Mouse (Mus musculus) kidney, embryonic 14.5 days (tissue): ENCODE results near the gene Ankrd54. TPM values are rescaled to one million over a fixed set of nuclear protein-coding genes. Genes with fewer than 3 reads are reported as not detected.

Experiments
- ATAC-seq: fragments of 200-750 bp; cut with Nextera tagmentation; 2 replicates; pipeline ENCODE4 v1.8.0; 2017; ENCODE audit warnings: moderate number of reproducible peaks, mild to moderate bottlenecking, moderate TSS enrichment, moderate library complexity; ENCODE audit not compliant: low FRiP score, low TSS enrichment
- H3K27ac ChIP-seq: fragments of 300-500 bp; sonication (generic); 2 replicates; pipeline ENCODE4 v1.5.1; 2014; ENCODE audit warnings: low read depth, mild to moderate bottlenecking, low read length, moderate library complexity, mixed read lengths
- H3K27me3 ChIP-seq: fragments of 300-500 bp; sonication (generic); 2 replicates; pipeline ENCODE4 v1.6.1; 2014; ENCODE audit warnings: mild to moderate bottlenecking, low read length; ENCODE audit not compliant: control insufficient read depth, insufficient read depth
- H3K36me3 ChIP-seq: fragments of 300-500 bp; sonication (generic); 2 replicates; pipeline ENCODE4 v1.6.1; 2014; ENCODE audit warnings: low read length, mixed read lengths; ENCODE audit not compliant: control insufficient read depth, insufficient read depth
- H3K4me1 ChIP-seq: fragments of 300-500 bp; sonication (generic); 2 replicates; pipeline ENCODE4 v1.6.1; 2014; ENCODE audit warnings: low read length, mixed read lengths; ENCODE audit not compliant: control insufficient read depth, insufficient read depth
- H3K4me2 ChIP-seq: fragments of 300-500 bp; sonication (generic); replicated peaks from 2 replicates; pipeline ENCODE4 v1.6.1; 2014; ENCODE audit warnings: low read depth, mild to moderate bottlenecking, low read length
- H3K4me3 ChIP-seq: fragments of 300-500 bp; sonication (generic); 2 replicates; pipeline ENCODE4 v1.5.1; 2014; ENCODE audit warnings: mild to moderate bottlenecking, low read length
- H3K9ac ChIP-seq: fragments of 300-500 bp; sonication (generic); 2 replicates; pipeline ENCODE4 v1.6.1; 2014; ENCODE audit warnings: low read depth, mild to moderate bottlenecking, low read length, moderate library complexity
- H3K9me3 ChIP-seq: fragments of 300-500 bp; sonication (generic); 2 replicates; pipeline ENCODE4 v1.6.1; 2016; ENCODE audit warnings: low read length; ENCODE audit not compliant: control insufficient read depth
- WGBS: fragments of 180-500 bp; shearing (Covaris S2); extraction: QIAGEN DNeasy Blood & Tissue Kit; methylation state at CpG from one replicate; pipeline ENCODE4 v1.1.7; 2014; 5-methylcytosine and 5-hydroxymethylcytosine counted together
- polyA plus RNA-seq: library from polyadenylated mRNA; unstranded; fragments of >200 nt; fragmentation: Nextera tagmentation; extraction: Ambion mirVana; gene quantifications from 2 replicates; pipeline ENCODE4 v1.2.1, GENCODE M21; 2014

The Ankrd54 gene
- polyA plus RNA-seq, 1 experiment from 2014 or later = 54.2 TPM

DNA sequence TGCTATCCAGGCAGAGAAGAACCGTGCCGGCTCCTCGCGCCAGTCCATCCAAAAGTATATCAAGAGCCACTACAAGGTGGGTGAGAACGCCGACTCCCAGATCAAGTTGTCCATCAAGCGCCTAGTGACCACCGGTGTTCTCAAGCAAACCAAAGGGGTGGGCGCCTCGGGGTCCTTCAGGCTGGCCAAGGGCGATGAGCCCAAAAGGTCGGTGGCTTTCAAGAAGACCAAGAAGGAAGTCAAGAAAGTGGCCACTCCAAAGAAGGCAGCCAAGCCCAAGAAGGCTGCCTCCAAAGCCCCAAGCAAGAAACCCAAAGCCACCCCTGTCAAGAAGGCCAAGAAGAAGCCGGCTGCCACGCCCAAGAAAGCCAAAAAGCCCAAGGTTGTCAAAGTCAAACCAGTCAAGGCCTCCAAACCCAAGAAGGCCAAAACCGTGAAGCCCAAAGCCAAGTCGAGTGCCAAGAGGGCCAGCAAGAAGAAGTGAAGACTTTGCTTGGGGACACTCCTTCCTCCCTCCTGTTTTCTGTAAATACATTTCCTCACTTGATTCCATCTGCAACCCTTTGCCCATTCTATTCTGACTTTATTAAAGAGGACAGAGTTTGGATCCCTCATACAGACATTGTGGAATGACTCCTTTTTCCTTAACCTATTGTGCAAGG, 33.7 kb downstream of the Ankrd54 start:
- Histone ChIP-seq H3K36me3 (no peaks in the 10 kb centered on the region), H3K9ac (peak overlapping the region; percentile 93), H3K4me2 (peak overlapping the region; percentile 98), H3K27me3 (no peaks in the 10 kb centered on the region), H3K4me1 (peaks cover 24% of the 10 kb centered on the region), H3K27ac (peak overlapping the region; percentile 93), H3K9me3 (no peaks in the 10 kb centered on the region), H3K4me3 (peak overlapping the region; percentile 55)
- WGBS = 25% methylated on average over 16 of the region's 16 CpGs
- no peak for ATAC-seq

DNA sequence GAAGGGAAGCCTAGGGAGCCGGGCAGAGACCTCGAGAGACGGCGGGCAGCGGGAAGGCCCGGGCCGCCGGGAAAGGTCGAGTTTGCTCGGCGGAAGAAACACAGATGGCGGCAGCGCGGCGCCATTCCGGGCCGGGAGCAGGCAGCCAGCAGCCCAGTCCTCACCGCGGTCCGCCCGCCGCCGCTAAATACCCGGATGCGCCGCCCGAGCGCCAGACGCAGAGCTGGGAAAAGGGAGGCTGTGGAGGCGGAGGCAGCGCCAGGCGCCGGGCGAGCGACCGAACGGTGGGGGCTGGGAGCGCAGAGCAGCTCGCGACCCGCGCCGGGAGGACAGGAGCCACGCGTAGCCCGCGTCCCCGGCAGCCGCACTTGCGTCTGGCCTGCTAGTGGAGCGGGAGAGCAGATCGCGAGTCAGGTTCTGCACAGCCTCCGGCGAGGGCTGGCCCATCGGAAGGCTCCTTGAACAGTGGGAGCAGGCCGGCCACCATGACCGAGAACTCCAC, 34.4 kb downstream of the Ankrd54 start, which contains the start of gene H1f0:
Gene H1f0 (plus strand): TSS at position 214 of the 502 bp plus-strand sequence.
- H3K27me3 ChIP-seq = no peaks in the 10 kb centered on the region
- peak within 1 kb of the TSS; percentile 98 for H3K4me2 ChIP-seq
- peak; percentile 74 for ATAC-seq
- 0% methylated on average over 50 of the region's 58 CpGs for WGBS
- peak within 1 kb of the TSS; percentile 55 for H3K4me3 ChIP-seq
- no peaks in the 10 kb centered on the region for H3K36me3 ChIP-seq
- H3K4me1 ChIP-seq = peaks cover 25% of the 10 kb centered on the region
- H3K9ac ChIP-seq = peak within 1 kb of the TSS; percentile 93
- peak within 1 kb of the TSS; percentile 93 for H3K27ac ChIP-seq
- H3K9me3 ChIP-seq = no peaks in the 10 kb centered on the region

DNA sequence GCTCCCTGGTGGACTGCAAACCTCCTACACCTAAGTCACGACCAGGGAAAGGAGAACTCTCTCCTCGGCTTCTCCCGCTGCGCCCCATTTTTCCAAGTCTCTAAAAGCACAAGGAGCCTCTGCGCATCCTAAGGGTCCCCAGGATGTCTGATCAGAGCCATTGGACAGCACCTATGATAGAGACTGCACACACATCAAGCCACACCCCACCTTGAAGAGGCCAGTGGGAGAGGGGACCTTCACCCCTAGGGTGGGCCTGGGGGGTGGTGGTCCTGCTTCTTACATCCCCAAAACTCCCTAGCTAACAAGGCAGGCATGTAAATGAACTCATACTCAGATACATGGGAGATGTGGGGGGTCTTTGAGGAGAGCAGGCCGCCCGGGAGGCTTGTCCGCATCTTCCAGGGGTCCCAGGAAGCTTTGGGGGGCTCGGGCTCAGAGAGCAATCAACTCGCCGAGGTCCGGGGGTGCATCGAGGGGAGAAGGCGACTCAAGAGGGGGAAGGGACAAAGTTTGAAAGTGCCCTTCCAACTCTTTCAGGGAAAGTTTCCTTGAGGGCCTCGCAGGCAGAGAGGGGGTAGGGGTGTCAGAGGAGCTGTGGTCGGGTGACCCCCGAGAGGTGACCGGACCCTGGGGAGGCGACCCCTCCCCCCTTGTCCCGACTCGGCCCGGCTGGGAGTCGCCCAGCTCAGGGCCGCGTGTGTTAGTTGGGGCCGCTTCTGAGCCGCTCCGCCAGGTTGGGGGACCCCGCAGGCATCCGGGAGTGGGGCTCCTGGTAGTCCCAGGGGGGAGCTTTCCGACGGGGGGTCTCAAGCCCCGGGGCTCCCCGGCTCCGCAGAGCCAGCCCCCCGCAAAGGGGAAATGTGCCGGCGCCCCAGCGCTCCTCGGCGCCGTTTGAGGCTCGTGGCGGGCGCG, 35.1 kb downstream of the Ankrd54 start:
- Histone ChIP-seq H3K27me3 (no peaks in the 10 kb centered on the region), H3K9ac (peak overlapping the region; percentile 93), H3K27ac (peak overlapping the region; percentile 93), H3K36me3 (no peaks in the 10 kb centered on the region), H3K4me3 (peak overlapping the region; percentile 55), H3K4me2 (peak overlapping the region; percentile 98), H3K9me3 (no peaks in the 10 kb centered on the region), H3K4me1 (peaks cover 32% of the 10 kb centered on the region)
- no peak for ATAC-seq
- WGBS = 5% methylated on average over 42 of the region's 46 CpGs

DNA sequence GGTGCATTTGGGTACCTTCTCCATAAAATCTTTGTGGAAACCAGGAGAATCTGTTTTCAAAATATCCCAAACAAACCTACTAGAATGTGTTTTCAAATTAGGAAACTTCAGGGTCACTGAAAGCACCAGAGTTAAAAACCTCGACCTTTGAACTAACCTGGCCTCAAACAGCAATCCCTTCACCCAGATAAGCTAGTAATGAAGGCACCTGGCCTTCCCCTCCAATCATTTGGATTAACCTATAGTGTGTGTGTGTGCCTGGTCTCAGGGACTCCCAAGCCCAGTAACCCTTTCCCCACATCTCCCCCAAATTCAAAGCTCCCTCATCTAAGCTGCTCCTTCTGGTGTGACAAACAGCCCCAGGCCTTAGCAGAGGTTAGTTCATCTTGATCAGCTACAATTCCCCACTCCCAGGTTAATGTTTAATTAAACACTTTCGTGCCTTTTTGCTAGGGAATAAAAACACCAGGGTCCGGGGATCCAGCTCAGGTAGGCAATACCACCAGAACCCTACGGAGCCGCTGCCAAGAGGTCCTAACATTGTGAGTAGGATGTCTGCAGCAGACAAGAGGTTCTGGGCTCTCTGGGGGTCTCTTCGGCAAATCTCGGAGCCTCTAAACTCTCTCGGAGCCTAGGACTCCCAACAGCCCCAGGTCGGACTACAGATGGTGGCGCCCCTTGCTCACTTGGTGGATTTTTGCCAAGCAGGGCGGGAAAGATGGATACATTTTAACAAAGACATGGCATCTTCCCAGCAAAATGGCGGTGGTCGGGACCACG, 36.0 kb downstream of the Ankrd54 start:
- Histone ChIP-seq H3K4me1 (peaks cover 32% of the 10 kb centered on the region), H3K36me3 (no peaks in the 10 kb centered on the region), H3K27ac (peak overlapping the region; percentile 93), H3K9me3 (no peaks in the 10 kb centered on the region), H3K27me3 (no peaks in the 10 kb centered on the region), H3K4me3 (peak overlapping the region; percentile 55), H3K9ac (peak overlapping the region; percentile 93), H3K4me2 (peak overlapping the region; percentile 98)
- 48% methylated on average over 14 of the region's 14 CpGs for WGBS
- ATAC-seq = no peak

DNA sequence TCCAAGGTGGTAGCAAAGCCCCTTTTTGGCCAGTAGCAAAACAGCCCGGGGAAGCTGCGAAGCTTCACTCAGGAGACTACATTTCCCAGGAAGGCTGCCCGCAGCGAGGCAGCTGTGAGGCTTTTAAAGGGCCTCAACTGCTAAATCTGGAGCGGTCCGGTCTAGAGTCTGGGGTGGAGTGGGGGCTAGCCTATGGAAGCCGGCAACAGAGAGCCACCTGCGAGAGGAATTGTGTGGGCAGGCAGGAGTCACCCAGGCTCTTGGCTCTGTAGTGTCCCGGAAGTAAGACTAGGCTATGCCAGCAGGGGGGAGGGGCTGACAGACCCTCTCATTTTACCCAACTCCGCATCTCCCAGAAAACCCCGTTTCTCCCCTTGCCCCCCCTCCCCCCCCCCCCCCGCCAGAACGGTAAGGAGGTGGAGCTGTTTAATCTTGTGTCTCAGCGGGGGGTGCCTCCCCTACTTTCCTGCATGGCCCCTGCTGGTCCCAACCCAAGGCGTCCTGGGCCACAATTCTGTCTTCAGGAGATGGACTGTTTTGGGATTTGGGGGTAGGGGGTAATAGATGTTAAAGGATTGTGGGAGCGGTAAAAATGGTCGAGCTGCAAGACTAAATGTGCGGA, 36.9 kb downstream of the Ankrd54 start:
- no peaks in the 10 kb centered on the region for H3K27me3 ChIP-seq
- H3K36me3 ChIP-seq = no peaks in the 10 kb centered on the region
- H3K27ac ChIP-seq = no peak overlapping the region
- peaks cover 26% of the 10 kb centered on the region for H3K4me1 ChIP-seq
- peak overlapping the region; percentile 38 for H3K4me2 ChIP-seq
- WGBS = 14% methylated on average over 16 of the region's 18 CpGs
- H3K9me3 ChIP-seq = no peaks in the 10 kb centered on the region
- peak overlapping the region; percentile 32; the same call in 1 of the 2 replicates for H3K9ac ChIP-seq
- H3K4me3 ChIP-seq = peak overlapping the region; percentile 17; the same call in 1 of the 2 replicates
- ATAC-seq = no peak

DNA sequence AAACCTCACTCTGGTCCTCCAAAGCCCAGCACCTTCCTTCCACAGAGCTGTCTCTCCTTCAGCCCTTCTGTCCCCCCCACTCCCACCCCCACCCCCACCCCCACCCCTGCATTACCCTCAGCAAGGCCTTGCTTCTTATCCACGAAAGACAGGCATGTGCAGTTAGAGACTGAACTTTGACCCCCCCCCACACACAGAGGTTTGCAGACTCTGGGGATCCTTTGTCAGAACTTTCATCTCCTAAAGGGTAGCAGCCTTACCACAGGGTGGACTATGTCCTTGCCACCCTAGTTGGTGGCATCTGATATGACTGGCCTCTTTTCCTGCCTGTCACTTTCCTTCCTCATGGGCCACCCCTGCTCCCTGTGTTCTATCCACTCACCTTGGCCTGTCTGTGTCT, 39.3 kb downstream of the Ankrd54 start:
- no peaks in the 10 kb centered on the region for H3K36me3 ChIP-seq
- H3K9ac ChIP-seq = no peak overlapping the region
- no peaks in the 10 kb centered on the region for H3K9me3 ChIP-seq
- no peak overlapping the region for H3K27ac ChIP-seq
- H3K4me1 ChIP-seq = peaks cover 32% of the 10 kb centered on the region
- ATAC-seq = no peak
- no peaks in the 10 kb centered on the region for H3K27me3 ChIP-seq
- H3K4me2 ChIP-seq = no peak overlapping the region
- 64% methylated on average over 1 of the region's 1 CpGs for WGBS
- H3K4me3 ChIP-seq = no peak overlapping the region

DNA sequence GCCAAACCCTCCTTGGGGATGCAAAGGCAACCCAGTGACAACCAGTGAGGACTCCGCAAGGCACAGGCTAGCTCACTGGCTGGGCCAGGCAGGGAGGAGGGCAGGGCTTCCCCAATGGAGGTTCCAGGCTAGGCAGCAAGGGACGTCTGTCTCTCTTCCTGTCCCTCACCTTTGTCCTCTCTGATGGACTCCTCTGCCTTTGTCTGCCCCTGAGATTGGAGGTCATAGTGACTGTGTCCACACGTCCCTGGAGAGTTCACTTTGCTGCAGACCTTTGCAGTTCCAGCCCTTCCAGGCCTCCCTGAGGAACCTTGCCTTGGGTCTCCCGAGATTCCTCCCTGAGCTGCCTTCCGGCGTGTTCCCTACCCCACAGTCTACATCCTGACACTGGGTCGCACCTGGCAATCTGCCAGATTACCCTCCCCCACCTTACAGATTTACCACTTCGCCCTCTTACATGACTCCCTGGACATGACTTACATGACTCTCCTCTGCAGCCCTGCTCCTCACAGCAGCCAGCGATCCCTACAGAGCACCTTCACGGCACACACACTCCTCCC, 39.9 kb downstream of the Ankrd54 start:
- Histone ChIP-seq H3K27me3 (no peaks in the 10 kb centered on the region), H3K27ac (no peak overlapping the region), H3K9ac (no peak overlapping the region), H3K9me3 (no peaks in the 10 kb centered on the region), H3K4me3 (no peak overlapping the region), H3K4me1 (peaks cover 38% of the 10 kb centered on the region), H3K36me3 (no peaks in the 10 kb centered on the region), H3K4me2 (no peak overlapping the region)
- 35% methylated on average over 10 of the region's 10 CpGs for WGBS
- ATAC-seq = no peak

DNA sequence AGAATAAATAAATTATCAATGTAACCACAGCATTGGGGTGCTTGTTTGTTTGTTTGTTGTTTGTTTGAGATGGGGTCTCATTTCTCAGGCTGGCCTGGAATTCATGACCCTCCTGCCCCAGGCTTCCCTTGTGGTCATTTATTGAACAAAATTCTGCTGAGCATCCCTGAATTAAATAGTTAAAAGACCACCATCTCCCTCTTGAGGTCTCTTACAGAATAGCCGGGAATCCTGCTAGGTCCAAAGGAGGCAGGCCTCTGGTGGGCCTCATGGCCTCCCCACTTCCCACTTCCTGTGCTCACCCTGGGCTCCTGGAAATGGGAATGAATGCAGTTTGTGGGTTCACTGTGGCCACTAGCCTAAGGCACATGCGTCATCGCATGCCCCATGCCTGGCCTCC, 43.8 kb downstream of the Ankrd54 start:
- Histone ChIP-seq H3K4me2 (no peak overlapping the region), H3K4me1 (peaks cover 21% of the 10 kb centered on the region), H3K9me3 (no peaks in the 10 kb centered on the region), H3K9ac (no peak overlapping the region), H3K27ac (no peak overlapping the region), H3K4me3 (no peak overlapping the region), H3K27me3 (no peaks in the 10 kb centered on the region), H3K36me3 (no peaks in the 10 kb centered on the region)
- WGBS = 60% methylated on average over 3 of the region's 3 CpGs
- ATAC-seq = peak; percentile 37
